Comparison of ENCODE assay signal across 10 mouse cellular contexts in the genomic region with DNA sequence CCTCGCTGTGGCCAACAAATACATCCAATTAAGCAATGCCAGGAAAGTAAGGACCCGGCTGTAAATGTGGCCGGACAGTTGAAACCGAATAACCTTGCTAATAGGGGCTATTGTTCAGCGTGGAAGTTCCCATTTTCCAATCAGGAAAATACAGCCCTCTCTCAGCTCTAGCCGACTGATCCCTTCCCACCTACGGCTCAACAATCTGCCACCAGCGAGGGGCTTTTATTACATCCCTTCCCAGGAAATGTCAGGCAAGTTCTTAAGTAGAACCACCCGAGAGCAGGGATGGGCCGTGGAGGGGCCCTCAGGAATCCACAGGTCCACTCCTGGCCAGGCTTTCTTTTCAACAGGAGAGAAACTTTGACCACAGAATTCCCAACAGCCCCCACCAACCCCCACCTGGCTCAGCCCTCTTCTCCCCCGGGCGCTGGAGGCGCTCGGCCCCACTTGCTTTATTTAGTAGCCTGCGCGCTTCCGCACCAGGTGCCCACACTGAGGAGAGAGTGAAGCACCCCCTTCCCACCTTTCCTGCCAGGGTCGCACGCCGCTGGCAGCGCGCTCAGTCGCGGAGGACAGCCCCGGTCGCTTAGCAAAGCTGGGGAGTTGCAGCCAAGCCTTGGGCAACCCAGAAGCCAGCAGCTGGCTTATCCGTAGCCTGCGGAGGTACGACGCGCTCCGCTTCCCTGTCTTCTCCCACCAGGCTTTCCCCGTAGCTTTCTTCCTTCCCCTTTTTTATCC. TPM values are rescaled to one million over a fixed set of nuclear protein-coding genes. Genes with fewer than 3 reads are reported as not detected.
A peak's percentile ranks its signal among the peaks of the same experiment; 100 is the strongest.
DNase-seq lines count a peak whose midpoint lies in the region; ATAC-seq and TF ChIP-seq lines count a peak whose summit lies in the region.
"Had no signal": no experiment of that assay in that cellular context is flagged by ENCODE, and none has a peak within 500 bp of the region (broad histone marks: within the 10 kb centered on the region; RNA-seq: fewer than 3 reads in every experiment).

No protein-coding gene starts in this region.

- no peak for TF ChIP-seq POLR2A in lung, adult 2 months (IDR thresholded peaks at IDR 0.05; ENCODE audit: borderline replicate concordance, extremely low read depth, low read depth, low read length)

- no peak overlapping the region for H3K4me3 ChIP-seq in lung, postnatal 0 days (ENCODE audit: low read depth, low read length)
- H3K4me3 ChIP-seq in lung, adult 2 months (replicated peaks; ENCODE audit: extremely low read depth, low read depth, low read length): no peak overlapping the region
- peak overlapping the region; percentile 34 for H3K4me3 ChIP-seq in forebrain, embryonic 12.5 days (replicated peaks)
- H3K4me3 ChIP-seq in limb, embryonic 15.5 days: peak overlapping the region; percentile 17
- H3K4me3 ChIP-seq: liver, embryonic 13.5 days had no signal

- H3K9me3 ChIP-seq in lung, postnatal 0 days (ENCODE audit: low read length): no peaks in the 10 kb centered on the region
- H3K9me3 ChIP-seq in forebrain, embryonic 12.5 days: no peaks in the 10 kb centered on the region
- H3K9me3 ChIP-seq in limb, embryonic 15.5 days: no peaks in the 10 kb centered on the region
- H3K9me3 ChIP-seq: liver, embryonic 13.5 days had no signal

- no peak overlapping the region for H3K27ac ChIP-seq in lung, postnatal 0 days (ENCODE audit: low read length)
- H3K27ac ChIP-seq in forebrain, embryonic 12.5 days: peak overlapping the region; percentile 43
- no peak overlapping the region for H3K27ac ChIP-seq in limb, embryonic 15.5 days
- H3K27ac ChIP-seq: liver, embryonic 13.5 days had no signal

- TF ChIP-seq EP300 in lung, postnatal 0 days (IDR thresholded peaks at IDR 0.05): no peak

- no peak for DNase-seq in lung, postnatal 0 days (ENCODE audit: low spot score)
- no peak for DNase-seq in lung, adult 2 months
- peak; percentile 57 for DNase-seq in retina, postnatal 1 day
- DNase-seq in yolk sac, embryonic 10.5 days (ENCODE audit: low spot score): no peak
- no peak for DNase-seq in right cerebral cortex, postnatal 36 days (ENCODE audit: low spot score in 2 of 2)
- DNase-seq in kidney, postnatal 14 days: no peak
- DNase-seq: liver, embryonic 13.5 days had no signal

- no peak overlapping the region for H3K4me2 ChIP-seq in lung, postnatal 0 days (replicated peaks; ENCODE audit: low read depth, low read length)
- peak overlapping the region; percentile 60 for H3K4me2 ChIP-seq in forebrain, embryonic 12.5 days
- H3K4me2 ChIP-seq in limb, embryonic 15.5 days: peak overlapping the region; percentile 29
- H3K4me2 ChIP-seq: liver, embryonic 13.5 days had no signal

- no peak overlapping the region for H3K9ac ChIP-seq in lung, postnatal 0 days (replicated peaks; ENCODE audit: low read depth)
- H3K9ac ChIP-seq in forebrain, embryonic 12.5 days: peak overlapping the region; percentile 50
- H3K9ac ChIP-seq in limb, embryonic 15.5 days: no peak overlapping the region
- H3K9ac ChIP-seq: liver, embryonic 13.5 days had no signal

- ATAC-seq in lung, postnatal 0 days: 0 out of 2 replicates have a peak, but pooled peaks have one; percentile 5
- ATAC-seq in forebrain, embryonic 12.5 days (ENCODE audit: low FRiP score): 0 out of 2 replicates have a peak, but pooled peaks have one; percentile 10
- no peak; the same call in 1 of the 2 replicates for ATAC-seq in limb, embryonic 15.5 days (ENCODE audit: insufficient number of reproducible peaks, low FRiP score, low TSS enrichment, low read depth)
- ATAC-seq: Patski had no signal

- peaks cover 3% of the 10 kb centered on the region; the same call in 1 of the 2 replicates for H3K4me1 ChIP-seq in lung, postnatal 0 days (ENCODE audit: insufficient read depth, low read depth, low read length)
- H3K4me1 ChIP-seq in lung, adult 2 months (ENCODE audit: control insufficient read depth, insufficient read depth, low read length): peaks cover 4% of the 10 kb centered on the region
- H3K4me1 ChIP-seq in forebrain, embryonic 12.5 days: peaks cover 34% of the 10 kb centered on the region
- peaks cover 19% of the 10 kb centered on the region for H3K4me1 ChIP-seq in limb, embryonic 15.5 days
- H3K4me1 ChIP-seq: liver, embryonic 13.5 days had no signal

- no peaks in the 10 kb centered on the region for H3K36me3 ChIP-seq in lung, postnatal 0 days (ENCODE audit: insufficient read depth, low read length)
- H3K36me3 ChIP-seq in forebrain, embryonic 12.5 days (replicated peaks): no peaks in the 10 kb centered on the region
- H3K36me3 ChIP-seq in limb, embryonic 15.5 days: no peaks in the 10 kb centered on the region
- H3K36me3 ChIP-seq: liver, embryonic 13.5 days had no signal

- WGBS in lung, postnatal 0 days: under 1% methylated on average over 33 of the region's 33 CpGs
- WGBS in lung, adult 2 months: 4% methylated on average over 33 of the region's 33 CpGs
- under 1% methylated on average over 33 of the region's 33 CpGs for WGBS in forebrain, embryonic 12.5 days
- 1% methylated on average over 33 of the region's 33 CpGs for WGBS in limb, embryonic 15.5 days

- peaks cover 68% of the 10 kb centered on the region for H3K27me3 ChIP-seq in lung, postnatal 0 days (replicated peaks; ENCODE audit: insufficient read depth, low read length)
- H3K27me3 ChIP-seq in forebrain, embryonic 12.5 days: peaks cover 63% of the 10 kb centered on the region
- peaks cover 88% of the 10 kb centered on the region for H3K27me3 ChIP-seq in limb, embryonic 15.5 days

- no peak for TF ChIP-seq CTCF in lung, postnatal 0 days (IDR thresholded peaks at IDR 0.05)
- no peak for TF ChIP-seq CTCF in lung, adult 2 months (IDR thresholded peaks at IDR 0.05; ENCODE audit: insufficient read depth, low read length)

RNA-seq across cellular contexts. Expression of gene Sp8, which starts 3.3 kb away (rescaled TPM):
- not detected in 2 replicates for polyA plus RNA-seq in lung, postnatal 0 days (2015; fragmentation: Nextera tagmentation; extraction: Ambion mirVana)
- not detected in 2 replicates for polyA plus RNA-seq in lung, adult 2 months (2012; rRNA removed)
- 24.8 and 29.6 TPM in 2 replicates for polyA plus RNA-seq in forebrain, embryonic 12.5 days (2016; fragmentation: Nextera tagmentation; extraction: Ambion mirVana)
- polyA plus RNA-seq in limb, embryonic 15.5 days (2015; fragmentation: Nextera tagmentation; extraction: Ambion mirVana): 5.7 and 6.8 TPM in 2 replicates
- polyA plus RNA-seq: liver, embryonic 13.5 days had no signal

Comparison
In these comparisons a context has a peak if more than half of its experiments do, and no peak if none do; other contexts are left out.
1. H3K4me3 ChIP-seq: peak in forebrain, embryonic 12.5 days (single experiment) and limb, embryonic 15.5 days (single experiment); none in lung, postnatal 0 days (single experiment) and lung, adult 2 months (single experiment).